Mouse (Mus musculus): ENCODE measurements around the gene Far2.
"Not testable (repeated sequence)": the region's sequence is repeated elsewhere in the genome, so short reads cannot be mapped to it uniquely, and the experiment has no call there.

DNA sequence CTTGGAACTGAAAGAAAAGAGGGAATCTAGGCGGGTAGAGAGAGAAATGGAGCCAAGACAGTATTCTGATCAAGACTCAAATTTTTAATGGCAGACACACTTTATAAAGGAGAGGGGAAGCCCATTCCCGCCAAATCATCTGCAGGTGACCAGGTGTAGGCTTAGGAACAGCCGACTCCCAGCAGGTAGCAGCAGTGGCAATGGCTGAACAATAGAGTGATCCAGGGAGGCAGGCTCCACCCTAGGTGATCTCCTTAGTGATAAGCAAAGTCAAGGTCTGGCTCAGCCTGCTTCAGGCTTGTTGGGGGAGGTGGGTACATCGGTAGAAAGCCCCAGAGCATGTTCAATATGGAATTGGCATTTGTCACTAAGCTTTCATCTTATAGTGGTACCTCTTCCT is 105.2 kb downstream of the Far2 start:
- TF ChIP-seq CTCF (IDR thresholded peaks at IDR 0.05; ENCODE audit: low read depth, low read length); POLR2A (IDR thresholded peaks at IDR 0.05; ENCODE audit: extremely low read depth, insufficient read depth, low read length): not testable (repeated sequence)
